Mouse (Mus musculus): ENCODE results near the gene Lrmda.

DNA sequence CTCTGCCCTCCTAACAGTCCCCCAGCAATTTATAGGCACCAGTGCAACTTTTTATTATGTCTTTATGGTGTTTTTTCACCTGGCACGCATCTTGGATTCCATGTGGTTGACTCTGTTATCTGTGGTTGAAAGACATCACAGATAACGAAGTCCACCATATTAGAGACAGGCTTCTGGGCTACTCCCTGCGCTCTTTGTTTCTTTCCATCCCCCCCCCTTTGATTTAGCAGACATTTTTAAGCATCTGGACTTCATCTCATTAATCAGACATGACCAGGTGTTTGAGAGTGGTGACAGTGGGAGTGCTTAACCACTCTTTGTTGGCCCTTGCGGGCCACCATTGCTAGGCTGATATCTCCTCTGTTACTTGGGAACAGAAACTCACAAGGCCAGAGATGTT, 71.8 kb downstream of the Lrmda start:
- no peak for TF ChIP-seq CTCF (IDR thresholded peaks at IDR 0.05; ENCODE audit: borderline replicate concordance, insufficient read depth, low read length)
- no peak for TF ChIP-seq POLR2A (IDR thresholded peaks at IDR 0.05; ENCODE audit: low read depth, low read length)
